ENCODE assay signal across 10 mouse cellular contexts in genomic region chr9:21937711-21938175, GRCm38 (mm10). TPM values are rescaled to one million over a fixed set of nuclear protein-coding genes. Genes with fewer than 3 reads are reported as not detected.
A peak's percentile ranks its signal among the peaks of the same experiment; 100 is the strongest.
DNase-seq lines count a peak whose midpoint lies in the region; ATAC-seq lines count a peak whose summit lies in the region.
"Had no signal": no experiment of that assay in that cellular context is flagged by ENCODE, and none has a peak within 500 bp of the region (broad histone marks: within the 10 kb centered on the region; RNA-seq: fewer than 3 reads in every experiment).

No protein-coding gene starts in this region.

- no peak overlapping the region for H3K27ac ChIP-seq in heart, embryonic 14.5 days (replicated peaks in 1 of 2; ENCODE audit: control insufficient read depth in 1 of 2, insufficient read depth in 1 of 2, low read depth in 2 of 2, low read length in 2 of 2)
- no peak overlapping the region for H3K27ac ChIP-seq in forebrain, embryonic 13.5 days
- no peak overlapping the region for H3K27ac ChIP-seq in limb, embryonic 15.5 days

- ATAC-seq in heart, embryonic 14.5 days (ENCODE audit: insufficient number of reproducible peaks, insufficient read depth, low FRiP score, low read depth), result no peak
- peak; percentile 16; the same call in 1 of the 2 replicates for ATAC-seq in forebrain, embryonic 13.5 days
- ATAC-seq in limb, embryonic 15.5 days (ENCODE audit: insufficient number of reproducible peaks, low FRiP score, low TSS enrichment, low read depth), result no peak

- H3K4me2 ChIP-seq in heart, embryonic 14.5 days (ENCODE audit: low read length), result peak overlapping the region; percentile 80
- peak overlapping the region; percentile 76 for H3K4me2 ChIP-seq in forebrain, embryonic 13.5 days
- H3K4me2 ChIP-seq in limb, embryonic 15.5 days, result no peak overlapping the region

- no peaks in the 10 kb centered on the region for H3K9me3 ChIP-seq in heart, embryonic 14.5 days (ENCODE audit: control insufficient read depth, low read length)
- H3K9me3 ChIP-seq in forebrain, embryonic 13.5 days (replicated peaks), result no peaks in the 10 kb centered on the region
- no peaks in the 10 kb centered on the region for H3K9me3 ChIP-seq in limb, embryonic 15.5 days

- DNase-seq in heart, postnatal 10 days, result no peak
- DNase-seq in brain, adult 2 months (ENCODE audit: low read depth, low spot score), result peak; percentile 68
- DNase-seq in gastrocnemius, postnatal 14 days, result no peak
- no peak for DNase-seq in T-cell, adult 2 months (ENCODE audit: low spot score)
- no peak for DNase-seq in gastrocnemius, adult 8-10 months (ENCODE audit: low spot score in 2 of 2)
- DNase-seq: kidney, adult 2 months; lung, adult 2 months had no signal

- no peak overlapping the region for H3K9ac ChIP-seq in heart, embryonic 14.5 days (ENCODE audit: low read length)
- peak overlapping the region; percentile 84 for H3K9ac ChIP-seq in forebrain, embryonic 13.5 days
- no peak overlapping the region for H3K9ac ChIP-seq in limb, embryonic 15.5 days

- H3K4me3 ChIP-seq in heart, embryonic 14.5 days (ENCODE audit: control insufficient read depth in 1 of 2, insufficient read depth in 1 of 2, low read depth in 1 of 2, low read length in 2 of 2), result no peak overlapping the region
- peak overlapping the region; percentile 73 for H3K4me3 ChIP-seq in forebrain, embryonic 13.5 days
- H3K4me3 ChIP-seq in limb, embryonic 15.5 days, result peak overlapping the region; percentile 59; the same call in 1 of the 2 replicates

- no peaks in the 10 kb centered on the region for H3K36me3 ChIP-seq in heart, embryonic 14.5 days (ENCODE audit: control insufficient read depth, insufficient read depth, low read length)
- peaks cover 24% of the 10 kb centered on the region for H3K36me3 ChIP-seq in forebrain, embryonic 13.5 days (ENCODE audit: poor library complexity, severe bottlenecking)
- no peaks in the 10 kb centered on the region; the same call in 1 of the 2 replicates for H3K36me3 ChIP-seq in limb, embryonic 15.5 days

- H3K27me3 ChIP-seq in heart, embryonic 14.5 days (ENCODE audit: control insufficient read depth, insufficient read depth, low read length), result no peaks in the 10 kb centered on the region
- no peaks in the 10 kb centered on the region for H3K27me3 ChIP-seq in forebrain, embryonic 13.5 days
- H3K27me3 ChIP-seq in limb, embryonic 15.5 days, result no peaks in the 10 kb centered on the region

- intact Hi-C loops in heart, postnatal 10 days (cut with DNase I), result no loop called here
- intact Hi-C loops in gastrocnemius, postnatal 14 days (cut with DNase I; ENCODE audit: low total_unique reads), result no loop called here

- H3K4me1 ChIP-seq in heart, embryonic 14.5 days (ENCODE audit: control insufficient read depth in 2 of 2, insufficient read depth in 2 of 2, low read length in 2 of 2), result peaks cover 0 to 2% of the 10 kb centered on the region in 2 experiments; a peak in 2 of 4 replicates
- peaks cover 21% of the 10 kb centered on the region for H3K4me1 ChIP-seq in forebrain, embryonic 13.5 days
- H3K4me1 ChIP-seq in limb, embryonic 15.5 days, result peaks cover 15% of the 10 kb centered on the region; the same call in 1 of the 2 replicates

- WGBS in heart, embryonic 14.5 days, result 80% methylated on average over 4 of the region's 4 CpGs
- 74% methylated on average over 4 of the region's 4 CpGs for WGBS in forebrain, embryonic 13.5 days
- 73% methylated on average over 4 of the region's 4 CpGs for WGBS in limb, embryonic 15.5 days

RNA-seq across cellular contexts. Expression of gene Plppr2, which starts 0.9 kb away (rescaled TPM):
- polyA plus RNA-seq in heart, embryonic 14.5 days (2014; fragmentation: Nextera tagmentation; extraction: Ambion mirVana), result 2.4 and 4.5 TPM in 2 replicates
- 1 to 10 TPM; 2.2 to 2.4 TPM for total RNA-seq in heart, postnatal 10 days (2021)
- 37.8 and 44.1 TPM in 2 replicates for polyA plus RNA-seq in forebrain, embryonic 13.5 days (2015; fragmentation: Nextera tagmentation; extraction: Ambion mirVana)
- polyA plus RNA-seq in limb, embryonic 15.5 days (2015; fragmentation: Nextera tagmentation; extraction: Ambion mirVana), result 8.4 and 8.7 TPM in 2 replicates
- 1 to 10 TPM; 1.4 TPM for total RNA-seq in gastrocnemius, postnatal 14 days (2021)
- total RNA-seq in gastrocnemius, adult 8-10 months (2022), result 1 to 10 TPM in 1 of 4 experiments, under 1 TPM in 3; 0.36 to 1.1 (median 0.60) TPM

RNA-seq across cellular contexts. Expression of gene Tmem205, which starts 10.4 kb away (rescaled TPM):
- 48.1 and 58.8 TPM in 2 replicates for polyA plus RNA-seq in heart, embryonic 14.5 days (2014; fragmentation: Nextera tagmentation; extraction: Ambion mirVana)
- total RNA-seq in heart, postnatal 10 days (2021), result 10 to 100 TPM; 24.3 to 28.6 TPM
- polyA plus RNA-seq in forebrain, embryonic 13.5 days (2015; fragmentation: Nextera tagmentation; extraction: Ambion mirVana), result 42.2 and 42.3 TPM in 2 replicates
- 53.4 and 56.0 TPM in 2 replicates for polyA plus RNA-seq in limb, embryonic 15.5 days (2015; fragmentation: Nextera tagmentation; extraction: Ambion mirVana)
- total RNA-seq in gastrocnemius, postnatal 14 days (2021), result 10 to 100 TPM; 13.7 to 14.2 TPM
- 10 to 100 TPM; 11.1 to 13.9 (median 13.1) TPM for total RNA-seq in gastrocnemius, adult 8-10 months (2022)

RNA-seq across cellular contexts. Expression of gene Ccdc159, which starts 10.5 kb away (rescaled TPM):
- 2.4 and 3.0 TPM in 2 replicates for polyA plus RNA-seq in heart, embryonic 14.5 days (2014; fragmentation: Nextera tagmentation; extraction: Ambion mirVana)
- total RNA-seq in heart, postnatal 10 days (2021), result 1 to 10 TPM in 1 of 2 experiments, under 1 TPM in 1; 0.74 to 1.0 TPM
- polyA plus RNA-seq in forebrain, embryonic 13.5 days (2015; fragmentation: Nextera tagmentation; extraction: Ambion mirVana), result 5.0 and 6.6 TPM in 2 replicates
- polyA plus RNA-seq in limb, embryonic 15.5 days (2015; fragmentation: Nextera tagmentation; extraction: Ambion mirVana), result 3.2 and 4.1 TPM in 2 replicates
- under 1 TPM; 0.33 TPM for total RNA-seq in gastrocnemius, postnatal 14 days (2021)
- total RNA-seq in gastrocnemius, adult 8-10 months (2022), result under 1 TPM in 1 of 4 experiments, not detected in 3; 0.38 TPM

RNA-seq across cellular contexts. Expression of gene Swsap1, which starts 17.8 kb away (rescaled TPM):
- polyA plus RNA-seq in heart, embryonic 14.5 days (2014; fragmentation: Nextera tagmentation; extraction: Ambion mirVana), result 8.3 and 9.8 TPM in 2 replicates
- 1 to 10 TPM; 8.7 TPM for total RNA-seq in heart, postnatal 10 days (2021)
- 8.6 and 12.1 TPM in 2 replicates for polyA plus RNA-seq in forebrain, embryonic 13.5 days (2015; fragmentation: Nextera tagmentation; extraction: Ambion mirVana)
- 7.0 and 9.2 TPM in 2 replicates for polyA plus RNA-seq in limb, embryonic 15.5 days (2015; fragmentation: Nextera tagmentation; extraction: Ambion mirVana)
- 1 to 10 TPM; 2.7 to 3.6 TPM for total RNA-seq in gastrocnemius, postnatal 14 days (2021)
- total RNA-seq in gastrocnemius, adult 8-10 months (2022), result 1 to 10 TPM; 2.4 to 3.0 (median 2.7) TPM

RNA-seq across cellular contexts. Expression of gene Rab3d, which starts 19.8 kb away (rescaled TPM):
- 7.8 and 9.0 TPM in 2 replicates for polyA plus RNA-seq in heart, embryonic 14.5 days (2014; fragmentation: Nextera tagmentation; extraction: Ambion mirVana)
- 10 to 100 TPM; 10.3 to 12.6 TPM for total RNA-seq in heart, postnatal 10 days (2021)
- polyA plus RNA-seq in forebrain, embryonic 13.5 days (2015; fragmentation: Nextera tagmentation; extraction: Ambion mirVana), result 18.3 and 21.0 TPM in 2 replicates
- 57.3 and 57.7 TPM in 2 replicates for polyA plus RNA-seq in limb, embryonic 15.5 days (2015; fragmentation: Nextera tagmentation; extraction: Ambion mirVana)
- 1 to 10 TPM; 4.1 to 6.6 TPM for total RNA-seq in gastrocnemius, postnatal 14 days (2021)
- 1 to 10 TPM; 2.3 to 6.0 (median 2.9) TPM for total RNA-seq in gastrocnemius, adult 8-10 months (2022)

Comparison
In these comparisons a context has a peak if more than half of its experiments do, and no peak if none do; other contexts are left out.
1. H3K4me3 ChIP-seq: peak in forebrain, embryonic 13.5 days (single experiment) and limb, embryonic 15.5 days (single experiment); none in heart, embryonic 14.5 days (0 of 2).